Mouse (Mus musculus): ENCODE measurements around the gene Lmod3. TPM values are rescaled to one million over a fixed set of nuclear protein-coding genes. Genes with fewer than 3 reads are reported as not detected.

The Lmod3 gene
- polyA plus RNA-seq, 1 experiment from 2014 or later: 21.6 TPM

GRCm38 (mm10) chr6:97283676-97284075 lies 31.1 kb upstream of the Lmod3 start:
- H3K27ac ChIP-seq (replicated peaks; ENCODE audit: low read depth, low read length): no peak overlapping the region
- H3K4me2 ChIP-seq (ENCODE audit: low read depth, low read length): no peak overlapping the region
- WGBS: 100% methylated on average over 1 of the region's 1 CpGs
- no peak overlapping the region for H3K4me3 ChIP-seq (ENCODE audit: low read depth, low read length)
- no peaks in the 10 kb centered on the region for H3K4me1 ChIP-seq (ENCODE audit: control insufficient read depth, insufficient read depth, low read length)
- no peak for ATAC-seq (ENCODE audit: low read depth)
- peaks cover 4% of the 10 kb centered on the region; the same call in 1 of the 2 replicates for H3K36me3 ChIP-seq (ENCODE audit: control insufficient read depth, insufficient read depth, low read length)
- DNase-seq (ENCODE audit: low spot score): no peak
- no peak overlapping the region for H3K9ac ChIP-seq (ENCODE audit: low read depth, low read length)
- no peaks in the 10 kb centered on the region for H3K27me3 ChIP-seq (replicated peaks; ENCODE audit: control insufficient read depth, insufficient read depth, low read length)
- no peaks in the 10 kb centered on the region for H3K9me3 ChIP-seq (ENCODE audit: control insufficient read depth, low read length)

GRCm38 (mm10) chr6:97278878-97279277 lies 26.3 kb upstream of the Lmod3 start:
- H3K27ac ChIP-seq (replicated peaks; ENCODE audit: low read depth, low read length): no peak overlapping the region
- H3K9ac ChIP-seq (ENCODE audit: low read depth, low read length): no peak overlapping the region
- H3K4me3 ChIP-seq (ENCODE audit: low read depth, low read length): no peak overlapping the region
- no peaks in the 10 kb centered on the region for H3K9me3 ChIP-seq (ENCODE audit: control insufficient read depth, low read length)
- no peaks in the 10 kb centered on the region for H3K36me3 ChIP-seq (ENCODE audit: control insufficient read depth, insufficient read depth, low read length)
- H3K4me1 ChIP-seq (ENCODE audit: control insufficient read depth, insufficient read depth, low read length): peaks cover 7% of the 10 kb centered on the region; the same call in 1 of the 2 replicates
- H3K27me3 ChIP-seq (replicated peaks; ENCODE audit: control insufficient read depth, insufficient read depth, low read length): no peaks in the 10 kb centered on the region
- no peak for DNase-seq (ENCODE audit: low spot score)
- ATAC-seq (ENCODE audit: low read depth): no peak
- 41% methylated on average over 6 of the region's 6 CpGs for WGBS
- peak overlapping the region; percentile 76; the same call in 1 of the 2 replicates for H3K4me2 ChIP-seq (ENCODE audit: low read depth, low read length)

GRCm38 (mm10) chr6:97278014-97278787 lies 25.6 kb upstream of the Lmod3 start:
- Histone ChIP-seq H3K4me2 (ENCODE audit: low read depth, low read length) (peak overlapping the region; percentile 76), H3K36me3 (ENCODE audit: control insufficient read depth, insufficient read depth, low read length) (no peaks in the 10 kb centered on the region), H3K4me3 (ENCODE audit: low read depth, low read length) (peak overlapping the region; percentile 36), H3K9me3 (ENCODE audit: control insufficient read depth, low read length) (no peaks in the 10 kb centered on the region), H3K27ac (replicated peaks; ENCODE audit: low read depth, low read length) (no peak overlapping the region), H3K4me1 (ENCODE audit: control insufficient read depth, insufficient read depth, low read length) (peaks cover 7% of the 10 kb centered on the region; the same call in 1 of the 2 replicates), H3K27me3 (replicated peaks; ENCODE audit: control insufficient read depth, insufficient read depth, low read length) (no peaks in the 10 kb centered on the region), H3K9ac (ENCODE audit: low read depth, low read length) (peak overlapping the region; percentile 48)
- ATAC-seq (ENCODE audit: low read depth): peak; percentile 85
- 3% methylated on average over 19 of the region's 19 CpGs for WGBS
- peak; percentile 89 for DNase-seq (ENCODE audit: low spot score)

- Histone ChIP-seq H3K27ac (replicated peaks; ENCODE audit: low read depth, low read length) (no peak overlapping the region), H3K27me3 (replicated peaks; ENCODE audit: control insufficient read depth, insufficient read depth, low read length) (no peaks in the 10 kb centered on the region), H3K4me2 (ENCODE audit: low read depth, low read length) (no peak overlapping the region), H3K36me3 (ENCODE audit: control insufficient read depth, insufficient read depth, low read length) (no peaks in the 10 kb centered on the region), H3K4me1 (ENCODE audit: control insufficient read depth, insufficient read depth, low read length) (peaks cover 7% of the 10 kb centered on the region; the same call in 1 of the 2 replicates), H3K9ac (ENCODE audit: low read depth, low read length) (no peak overlapping the region), H3K9me3 (ENCODE audit: control insufficient read depth, low read length) (no peaks in the 10 kb centered on the region), H3K4me3 (ENCODE audit: low read depth, low read length) (no peak overlapping the region)
- ATAC-seq (ENCODE audit: low read depth) (no peak), DNase-seq (ENCODE audit: low spot score) (no peak)
- WGBS: 61% methylated on average over 5 of the region's 5 CpGs
Measured at GRCm38 (mm10) chr6:97276890-97277497, 24.4 kb upstream of the Lmod3 start.

- DNase-seq (ENCODE audit: low spot score): no peak
- 0 out of 2 replicates have a peak overlapping the region, but pooled peaks have one; percentile 11 for H3K4me2 ChIP-seq (ENCODE audit: low read depth, low read length)
Measured at GRCm38 (mm10) chr6:97276366-97276765, 23.8 kb upstream of the Lmod3 start.

GRCm38 (mm10) chr6:97275760-97276159 lies 23.2 kb upstream of the Lmod3 start:
- Histone ChIP-seq H3K4me2 (ENCODE audit: low read depth, low read length) (peak overlapping the region; percentile 11; the same call in 1 of the 2 replicates), H3K4me1 (ENCODE audit: control insufficient read depth, insufficient read depth, low read length) (peaks cover 7% of the 10 kb centered on the region; the same call in 1 of the 2 replicates), H3K27me3 (replicated peaks; ENCODE audit: control insufficient read depth, insufficient read depth, low read length) (no peaks in the 10 kb centered on the region), H3K27ac (replicated peaks; ENCODE audit: low read depth, low read length) (no peak overlapping the region), H3K36me3 (ENCODE audit: control insufficient read depth, insufficient read depth, low read length) (no peaks in the 10 kb centered on the region), H3K4me3 (ENCODE audit: low read depth, low read length) (no peak overlapping the region), H3K9ac (ENCODE audit: low read depth, low read length) (no peak overlapping the region), H3K9me3 (ENCODE audit: control insufficient read depth, low read length) (no peaks in the 10 kb centered on the region)
- DNase-seq (ENCODE audit: low spot score) (no peak), ATAC-seq (ENCODE audit: low read depth) (no peak)
- WGBS: 51% methylated on average over 4 of the region's 4 CpGs

More at GRCm38 (mm10) chr6:97276366-97276765, 23.8 kb upstream of the Lmod3 start:
- H3K9ac ChIP-seq (ENCODE audit: low read depth, low read length): no peak overlapping the region
- no peak overlapping the region for H3K4me3 ChIP-seq (ENCODE audit: low read depth, low read length)
- no peaks in the 10 kb centered on the region for H3K9me3 ChIP-seq (ENCODE audit: control insufficient read depth, low read length)
- WGBS: 34% methylated on average over 4 of the region's 4 CpGs
- no peak for ATAC-seq (ENCODE audit: low read depth)
- H3K4me1 ChIP-seq (ENCODE audit: control insufficient read depth, insufficient read depth, low read length): peaks cover 7% of the 10 kb centered on the region; the same call in 1 of the 2 replicates
- no peaks in the 10 kb centered on the region for H3K36me3 ChIP-seq (ENCODE audit: control insufficient read depth, insufficient read depth, low read length)
- H3K27me3 ChIP-seq (replicated peaks; ENCODE audit: control insufficient read depth, insufficient read depth, low read length): no peaks in the 10 kb centered on the region
- no peak overlapping the region for H3K27ac ChIP-seq (replicated peaks; ENCODE audit: low read depth, low read length)

- 82% methylated on average over 3 of the region's 3 CpGs for WGBS
Measured at GRCm38 (mm10) chr6:97273777-97274176, 21.2 kb upstream of the Lmod3 start.

GRCm38 (mm10) chr6:97273058-97273710 lies 20.6 kb upstream of the Lmod3 start:
- no peak overlapping the region for H3K27ac ChIP-seq (replicated peaks; ENCODE audit: low read depth, low read length)
- H3K9me3 ChIP-seq (ENCODE audit: control insufficient read depth, low read length): no peaks in the 10 kb centered on the region
- H3K27me3 ChIP-seq (replicated peaks; ENCODE audit: control insufficient read depth, insufficient read depth, low read length): no peaks in the 10 kb centered on the region
- DNase-seq (ENCODE audit: low spot score): no peak
- H3K4me1 ChIP-seq (ENCODE audit: control insufficient read depth, insufficient read depth, low read length): peaks cover 2% of the 10 kb centered on the region; the same call in 1 of the 2 replicates
- no peaks in the 10 kb centered on the region for H3K36me3 ChIP-seq (ENCODE audit: control insufficient read depth, insufficient read depth, low read length)
- H3K9ac ChIP-seq (ENCODE audit: low read depth, low read length): no peak overlapping the region
- H3K4me3 ChIP-seq (ENCODE audit: low read depth, low read length): no peak overlapping the region
- WGBS: 79% methylated on average over 16 of the region's 16 CpGs
- no peak overlapping the region for H3K4me2 ChIP-seq (ENCODE audit: low read depth, low read length)
- no peak for ATAC-seq (ENCODE audit: low read depth)

More at GRCm38 (mm10) chr6:97273777-97274176, 21.2 kb upstream of the Lmod3 start:
- Histone ChIP-seq H3K27me3 (replicated peaks; ENCODE audit: control insufficient read depth, insufficient read depth, low read length) (no peaks in the 10 kb centered on the region), H3K4me1 (ENCODE audit: control insufficient read depth, insufficient read depth, low read length) (peaks cover 7% of the 10 kb centered on the region; the same call in 1 of the 2 replicates), H3K36me3 (ENCODE audit: control insufficient read depth, insufficient read depth, low read length) (no peaks in the 10 kb centered on the region), H3K4me2 (ENCODE audit: low read depth, low read length) (no peak overlapping the region), H3K4me3 (ENCODE audit: low read depth, low read length) (no peak overlapping the region), H3K27ac (replicated peaks; ENCODE audit: low read depth, low read length) (no peak overlapping the region), H3K9me3 (ENCODE audit: control insufficient read depth, low read length) (no peaks in the 10 kb centered on the region), H3K9ac (ENCODE audit: low read depth, low read length) (no peak overlapping the region)
- DNase-seq (ENCODE audit: low spot score) (no peak), ATAC-seq (ENCODE audit: low read depth) (no peak)
